Mouse (Mus musculus): Measurements from ENCODE around the gene Foxp2. TPM values are rescaled to one million over a fixed set of nuclear protein-coding genes. Genes with fewer than 3 reads are reported as not detected.

Foxp2 gene
- polyA plus RNA-seq, 1 experiment: 8.3 TPM

GRCm38 (mm10) chr6:14903271-14903965, 2.3 kb downstream of the Foxp2 start:
- H3K4me3 ChIP-seq (ENCODE audit: insufficient read depth, low read length): no peak overlapping the region

GRCm38 (mm10) chr6:14915066-14915465, 13.9 kb downstream of the Foxp2 start:
- Histone ChIP-seq H3K4me3 (ENCODE audit: insufficient read depth, low read length) (no peak overlapping the region), H3K4me1 (ENCODE audit: control insufficient read depth, insufficient read depth, low read length) (no peaks in the 10 kb centered on the region), H3K27ac (ENCODE audit: insufficient read depth, low read length) (no peak overlapping the region)
- TF ChIP-seq POLR2A (IDR thresholded peaks at IDR 0.05; ENCODE audit: extremely low read depth, insufficient read depth, low read length) (no peak), CTCF (IDR thresholded peaks at IDR 0.05; ENCODE audit: extremely low read depth, insufficient read depth, low read length) (no peak)

More at GRCm38 (mm10) chr6:14903271-14903965, 2.3 kb downstream of the Foxp2 start:
- Histone ChIP-seq H3K27ac (ENCODE audit: insufficient read depth, low read length) (no peak overlapping the region), H3K4me1 (ENCODE audit: control insufficient read depth, insufficient read depth, low read length) (no peaks in the 10 kb centered on the region)
- no peak for TF ChIP-seq POLR2A (IDR thresholded peaks at IDR 0.05; ENCODE audit: extremely low read depth, insufficient read depth, low read length)

GRCm38 (mm10) chr6:14922704-14923103, 21.6 kb downstream of the Foxp2 start:
- Histone ChIP-seq H3K27ac (ENCODE audit: insufficient read depth, low read length) (no peak overlapping the region), H3K4me1 (ENCODE audit: control insufficient read depth, insufficient read depth, low read length) (no peaks in the 10 kb centered on the region), H3K4me3 (ENCODE audit: insufficient read depth, low read length) (no peak overlapping the region)
- no peak for TF ChIP-seq POLR2A (IDR thresholded peaks at IDR 0.05; ENCODE audit: extremely low read depth, insufficient read depth, low read length)
- no peak for TF ChIP-seq CTCF (IDR thresholded peaks at IDR 0.05; ENCODE audit: extremely low read depth, insufficient read depth, low read length)

DNA sequence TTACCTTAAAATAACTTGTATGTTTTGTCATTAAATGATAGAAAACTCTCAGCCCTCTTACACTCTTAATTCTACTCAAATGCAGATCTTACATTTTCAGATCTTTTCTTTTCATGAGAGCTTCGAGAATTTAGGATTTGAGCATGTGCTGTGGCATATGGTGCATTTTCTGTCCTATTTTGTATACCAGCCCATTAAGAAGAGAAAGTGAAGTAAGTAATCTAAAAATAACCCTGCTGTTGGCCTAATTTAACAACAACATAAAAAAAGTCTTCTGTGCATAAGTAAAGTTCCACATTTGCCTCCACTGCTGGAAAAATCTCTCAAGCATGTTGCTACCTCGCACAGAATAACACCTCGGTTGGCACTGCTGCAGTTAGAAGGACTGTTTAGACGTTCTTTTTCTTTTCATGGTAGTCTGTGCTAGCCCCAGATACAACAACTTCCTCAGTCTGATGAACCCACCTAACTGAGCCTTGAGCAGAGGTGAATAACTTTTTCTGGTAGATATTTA, 23.9 kb downstream of the Foxp2 start:
- H3K4me1 ChIP-seq (ENCODE audit: control insufficient read depth, insufficient read depth, low read length): no peaks in the 10 kb centered on the region
- H3K4me3 ChIP-seq (ENCODE audit: insufficient read depth, low read length): no peak overlapping the region
- no peak overlapping the region for H3K27ac ChIP-seq (ENCODE audit: insufficient read depth, low read length)
- TF ChIP-seq POLR2A (IDR thresholded peaks at IDR 0.05; ENCODE audit: extremely low read depth, insufficient read depth, low read length) (no peak), CTCF (IDR thresholded peaks at IDR 0.05; ENCODE audit: extremely low read depth, insufficient read depth, low read length) (no peak)

DNA sequence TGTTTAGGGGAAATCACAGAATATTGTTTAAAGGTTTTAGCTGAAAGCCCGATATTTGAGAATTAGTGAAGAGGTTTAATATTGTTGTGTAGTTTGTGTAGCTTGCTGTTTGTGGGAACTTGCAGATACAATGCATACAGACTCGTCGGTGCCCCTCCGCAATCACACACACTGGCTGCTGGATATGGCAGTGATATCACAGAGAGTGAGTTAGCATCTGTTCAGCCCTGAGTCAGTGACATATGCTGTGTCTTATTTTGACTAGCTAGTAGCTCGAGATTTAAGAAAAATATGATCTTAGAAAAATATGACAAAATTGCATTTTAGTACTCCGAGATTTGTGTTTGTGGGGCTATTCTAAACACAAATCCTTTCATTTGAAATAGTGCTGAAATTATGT, 49.9 kb downstream of the Foxp2 start:
- Histone ChIP-seq H3K4me3 (ENCODE audit: insufficient read depth, low read length) (no peak overlapping the region), H3K27ac (ENCODE audit: insufficient read depth, low read length) (no peak overlapping the region), H3K4me1 (ENCODE audit: control insufficient read depth, insufficient read depth, low read length) (no peaks in the 10 kb centered on the region)
- TF ChIP-seq POLR2A (IDR thresholded peaks at IDR 0.05; ENCODE audit: extremely low read depth, insufficient read depth, low read length) (no peak), CTCF (IDR thresholded peaks at IDR 0.05; ENCODE audit: extremely low read depth, insufficient read depth, low read length) (no peak)

DNA sequence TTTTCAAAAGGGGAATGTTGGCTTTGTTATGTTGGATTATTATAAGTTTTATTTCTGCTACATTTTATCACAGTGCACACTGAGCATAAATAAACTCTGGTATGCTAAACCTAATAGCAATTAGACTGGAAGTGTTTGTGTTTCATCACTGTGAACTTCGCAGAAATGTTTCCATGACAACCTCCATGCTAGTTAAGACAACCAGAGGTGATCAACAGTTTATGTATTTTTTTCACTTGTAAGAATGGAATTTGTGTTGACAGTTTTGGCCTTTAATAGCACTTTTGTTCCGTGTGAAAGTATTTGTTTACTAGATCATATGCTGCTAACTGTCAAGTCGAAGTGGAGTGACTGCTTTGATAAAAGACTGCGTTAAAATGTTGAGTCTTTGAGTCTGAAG, 51.6 kb downstream of the Foxp2 start:
- no peak overlapping the region for H3K4me3 ChIP-seq (ENCODE audit: insufficient read depth, low read length)
- TF ChIP-seq POLR2A (IDR thresholded peaks at IDR 0.05; ENCODE audit: extremely low read depth, insufficient read depth, low read length) (no peak), CTCF (IDR thresholded peaks at IDR 0.05; ENCODE audit: extremely low read depth, insufficient read depth, low read length) (no peak)
- H3K4me1 ChIP-seq (ENCODE audit: control insufficient read depth, insufficient read depth, low read length): no peaks in the 10 kb centered on the region
- H3K27ac ChIP-seq (ENCODE audit: insufficient read depth, low read length): no peak overlapping the region

- Histone ChIP-seq H3K4me3 (ENCODE audit: insufficient read depth, low read length) (no peak overlapping the region), H3K4me1 (ENCODE audit: control insufficient read depth, insufficient read depth, low read length) (no peaks in the 10 kb centered on the region), H3K27ac (ENCODE audit: insufficient read depth, low read length) (no peak overlapping the region)
- no peak for TF ChIP-seq POLR2A (IDR thresholded peaks at IDR 0.05; ENCODE audit: extremely low read depth, insufficient read depth, low read length)
- no peak for TF ChIP-seq CTCF (IDR thresholded peaks at IDR 0.05; ENCODE audit: extremely low read depth, insufficient read depth, low read length)
Observed at GRCm38 (mm10) chr6:14977042-14977441, 75.9 kb downstream of the Foxp2 start.

- no peak overlapping the region for H3K27ac ChIP-seq (ENCODE audit: insufficient read depth, low read length)
- H3K4me3 ChIP-seq (ENCODE audit: insufficient read depth, low read length): no peak overlapping the region
- TF ChIP-seq POLR2A (IDR thresholded peaks at IDR 0.05; ENCODE audit: extremely low read depth, insufficient read depth, low read length) (no peak), CTCF (IDR thresholded peaks at IDR 0.05; ENCODE audit: extremely low read depth, insufficient read depth, low read length) (no peak)
- no peaks in the 10 kb centered on the region for H3K4me1 ChIP-seq (ENCODE audit: control insufficient read depth, insufficient read depth, low read length)
Observed at GRCm38 (mm10) chr6:14978201-14978600, 77.1 kb downstream of the Foxp2 start.

GRCm38 (mm10) chr6:15008113-15008512, 107.0 kb downstream of the Foxp2 start:
- H3K27ac ChIP-seq (ENCODE audit: insufficient read depth, low read length): no peak overlapping the region
- TF ChIP-seq POLR2A (IDR thresholded peaks at IDR 0.05; ENCODE audit: extremely low read depth, insufficient read depth, low read length) (no peak), CTCF (IDR thresholded peaks at IDR 0.05; ENCODE audit: extremely low read depth, insufficient read depth, low read length) (no peak)
- no peak overlapping the region for H3K4me3 ChIP-seq (ENCODE audit: insufficient read depth, low read length)
- no peaks in the 10 kb centered on the region for H3K4me1 ChIP-seq (ENCODE audit: control insufficient read depth, insufficient read depth, low read length)

- no peak overlapping the region for H3K27ac ChIP-seq (ENCODE audit: insufficient read depth, low read length)
- TF ChIP-seq POLR2A (IDR thresholded peaks at IDR 0.05; ENCODE audit: extremely low read depth, insufficient read depth, low read length): no peak
- TF ChIP-seq CTCF (IDR thresholded peaks at IDR 0.05; ENCODE audit: extremely low read depth, insufficient read depth, low read length): no peak
Observed at GRCm38 (mm10) chr6:15028488-15028887, 127.3 kb downstream of the Foxp2 start.

More at GRCm38 (mm10) chr6:15028488-15028887, 127.3 kb downstream of the Foxp2 start:
- Histone ChIP-seq H3K4me3 (ENCODE audit: insufficient read depth, low read length) (no peak overlapping the region), H3K4me1 (ENCODE audit: control insufficient read depth, insufficient read depth, low read length) (no peaks in the 10 kb centered on the region)

Data from cortical plate, adult 2 months (tissue).